Mouse (Mus musculus): ENCODE measurements around the gene Efcab11. TPM values are rescaled to one million over a fixed set of nuclear protein-coding genes. Genes with fewer than 3 reads are reported as not detected.
A peak's percentile ranks its signal among the peaks of the same experiment; 100 is the strongest.

The Efcab11 gene
- 2.8 and 3.6 TPM in 2 replicates for polyA plus RNA-seq (2015; fragmentation: Nextera tagmentation; extraction: Ambion mirVana)

DNA sequence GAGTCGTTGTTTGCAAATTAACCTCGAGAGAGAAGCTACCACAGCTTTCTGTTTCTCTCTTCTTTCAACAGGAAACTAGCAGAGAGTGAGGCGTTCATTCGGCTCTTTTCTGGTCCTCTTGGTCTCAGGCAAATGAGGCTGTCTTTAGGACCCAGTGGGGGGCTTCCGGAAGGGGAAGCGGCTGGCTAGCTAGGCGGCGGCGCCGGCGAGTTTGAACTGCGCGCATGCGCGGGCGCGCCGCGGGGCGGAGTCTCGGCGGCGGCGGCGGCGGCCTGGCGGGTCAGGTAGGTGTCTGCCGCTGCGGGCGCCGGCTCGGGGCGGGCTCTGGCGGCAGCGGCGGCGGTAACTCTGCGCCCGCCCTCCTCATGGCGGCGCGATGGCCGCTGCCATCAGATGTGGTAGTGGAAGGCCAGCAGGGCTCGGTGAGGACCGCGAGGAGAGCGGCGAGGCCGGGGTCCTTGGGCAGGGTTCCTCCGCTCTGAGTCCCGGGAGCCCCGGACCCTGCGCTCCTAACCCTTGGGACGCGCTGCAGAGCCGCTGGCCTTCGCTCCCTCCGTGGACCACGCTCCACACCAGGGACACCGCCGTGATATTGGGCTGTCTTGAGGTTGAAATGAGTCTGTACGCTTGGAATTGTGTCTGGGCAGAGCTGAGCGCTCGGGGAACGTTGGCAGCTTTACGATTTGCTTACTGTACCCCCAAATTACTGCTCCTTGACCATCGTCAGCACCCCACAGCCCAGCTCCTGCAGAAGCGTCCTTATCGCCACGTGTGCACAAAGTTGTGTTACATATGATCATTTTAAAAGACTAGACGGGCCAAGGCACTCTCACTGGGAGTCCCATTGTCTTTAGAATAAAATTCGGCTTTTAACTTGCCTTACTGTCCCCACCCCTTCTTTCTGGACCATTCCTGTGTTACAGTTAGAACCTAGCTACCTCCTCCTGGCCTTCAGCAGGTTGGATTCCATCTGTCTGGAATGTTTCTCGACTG is at the start of gene Efcab11, which contains the start of gene Tdp1:
Gene Efcab11 (minus strand): TSS at position 171 of the 993 bp plus-strand sequence.
Gene Tdp1 (plus strand): TSS at position 249 of the 993 bp plus-strand sequence.
- DNase-seq (ENCODE audit: low spot score) (peak; percentile 96), ATAC-seq (ENCODE audit: low FRiP score, low TSS enrichment) (peak; percentile 92)
- Histone ChIP-seq H3K9ac (ENCODE audit: low read length) (peak within 1 kb of the TSS; percentile 82), H3K4me2 (replicated peaks; ENCODE audit: low read depth) (peak within 1 kb of the TSS; percentile 94), H3K9me3 (ENCODE audit: control insufficient read depth, low read length) (no peaks in the 10 kb centered on the region), H3K27ac (replicated peaks) (peak within 1 kb of the TSS; percentile 77), H3K4me3 (ENCODE audit: low read depth, low read length) (peak within 1 kb of the TSS; percentile 76), H3K36me3 (ENCODE audit: control insufficient read depth, insufficient read depth, low read length) (no peaks in the 10 kb centered on the region), H3K4me1 (replicated peaks; ENCODE audit: control insufficient read depth, insufficient read depth) (no peaks in the 10 kb centered on the region), H3K27me3 (ENCODE audit: control insufficient read depth, insufficient read depth, low read length) (no peaks in the 10 kb centered on the region)
- under 1% methylated on average over 67 of the region's 73 CpGs for WGBS
- TF ChIP-seq CTCF (IDR thresholded peaks at IDR 0.05; ENCODE audit: low read depth), result peak; percentile 28
- TF ChIP-seq EP300 (optimal IDR thresholded peaks at IDR 0.05), result no peak

GRCm38 (mm10) chr12:99933630-99934029 is 49.4 kb upstream of the Efcab11 start:
- no peak overlapping the region for H3K9ac ChIP-seq (ENCODE audit: low read length)
- no peak for DNase-seq (ENCODE audit: low spot score)
- no peaks in the 10 kb centered on the region for H3K9me3 ChIP-seq (ENCODE audit: control insufficient read depth, low read length)
- no peak overlapping the region for H3K27ac ChIP-seq (replicated peaks)
- WGBS, result 78% methylated on average over 3 of the region's 3 CpGs
- TF ChIP-seq EP300 (optimal IDR thresholded peaks at IDR 0.05) (no peak), CTCF (IDR thresholded peaks at IDR 0.05; ENCODE audit: low read depth) (no peak)
- H3K4me1 ChIP-seq (replicated peaks; ENCODE audit: control insufficient read depth, insufficient read depth), result no peaks in the 10 kb centered on the region
- H3K27me3 ChIP-seq (ENCODE audit: control insufficient read depth, insufficient read depth, low read length), result no peaks in the 10 kb centered on the region
- H3K36me3 ChIP-seq (ENCODE audit: control insufficient read depth, insufficient read depth, low read length), result no peaks in the 10 kb centered on the region; the same call in 1 of the 2 replicates
- no peak overlapping the region for H3K4me3 ChIP-seq (ENCODE audit: low read depth, low read length)
- no peak overlapping the region for H3K4me2 ChIP-seq (replicated peaks; ENCODE audit: low read depth)
- ATAC-seq (ENCODE audit: low FRiP score, low TSS enrichment), result no peak

DNA sequence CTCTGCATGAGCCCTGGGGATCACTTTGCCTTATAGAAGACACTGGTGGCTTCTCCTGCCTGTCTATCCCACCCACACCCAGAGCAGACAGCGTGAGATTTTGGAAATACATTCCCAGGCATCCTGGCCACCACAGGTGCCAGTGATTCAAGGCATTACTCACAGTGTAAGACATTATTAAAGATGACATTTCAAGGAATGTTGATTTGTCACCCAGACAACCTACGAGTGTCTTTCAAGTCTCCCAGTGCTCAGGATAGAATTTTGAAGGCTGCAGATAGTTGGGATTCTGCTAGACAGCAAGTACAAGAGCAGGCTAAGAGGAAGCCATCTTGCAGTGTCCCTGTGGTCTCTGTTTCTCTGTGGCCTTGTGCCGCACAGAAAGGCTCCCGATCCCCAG is 48.0 kb upstream of the Efcab11 start:
- 84% methylated on average over 4 of the region's 4 CpGs for WGBS
- Histone ChIP-seq H3K4me1 (replicated peaks; ENCODE audit: control insufficient read depth, insufficient read depth) (no peaks in the 10 kb centered on the region), H3K36me3 (ENCODE audit: control insufficient read depth, insufficient read depth, low read length) (no peaks in the 10 kb centered on the region; the same call in 1 of the 2 replicates), H3K4me2 (replicated peaks; ENCODE audit: low read depth) (no peak overlapping the region), H3K4me3 (ENCODE audit: low read depth, low read length) (no peak overlapping the region), H3K27ac (replicated peaks) (no peak overlapping the region), H3K27me3 (ENCODE audit: control insufficient read depth, insufficient read depth, low read length) (no peaks in the 10 kb centered on the region), H3K9me3 (ENCODE audit: control insufficient read depth, low read length) (no peaks in the 10 kb centered on the region), H3K9ac (ENCODE audit: low read length) (no peak overlapping the region)
- ATAC-seq (ENCODE audit: low FRiP score, low TSS enrichment) (no peak), DNase-seq (ENCODE audit: low spot score) (no peak)
- TF ChIP-seq CTCF (IDR thresholded peaks at IDR 0.05; ENCODE audit: low read depth) (no peak), EP300 (optimal IDR thresholded peaks at IDR 0.05) (no peak)

DNA sequence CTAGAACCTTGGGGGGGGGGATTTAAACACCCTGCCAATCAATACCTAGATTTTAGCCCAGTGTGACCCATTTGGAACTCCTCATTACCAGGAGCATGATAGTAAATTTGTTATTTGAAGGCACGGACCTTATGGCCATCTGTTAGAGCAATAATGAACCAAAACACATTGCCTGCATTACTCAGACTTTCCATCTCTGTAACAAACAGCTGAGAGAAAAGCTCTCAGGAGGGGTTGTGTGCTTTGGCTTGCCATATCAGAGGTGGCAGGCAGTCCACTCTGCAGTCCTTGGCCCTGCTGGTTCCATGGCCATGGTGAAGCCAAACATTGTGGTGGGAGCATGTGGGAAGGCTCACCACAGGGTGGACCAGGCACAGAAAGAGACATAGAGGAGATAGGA is 44.9 kb upstream of the Efcab11 start:
- ATAC-seq (ENCODE audit: low FRiP score, low TSS enrichment), result no peak

GRCm38 (mm10) chr12:99928311-99928710 is 44.1 kb upstream of the Efcab11 start:
- ATAC-seq (ENCODE audit: low FRiP score, low TSS enrichment), result no peak
- no peak for DNase-seq (ENCODE audit: low spot score)
- 89% methylated on average over 7 of the region's 7 CpGs for WGBS
- H3K4me1 ChIP-seq (replicated peaks; ENCODE audit: control insufficient read depth, insufficient read depth), result no peaks in the 10 kb centered on the region
- no peak for TF ChIP-seq EP300 (optimal IDR thresholded peaks at IDR 0.05)
- TF ChIP-seq CTCF (IDR thresholded peaks at IDR 0.05; ENCODE audit: low read depth), result no peak
- H3K9ac ChIP-seq (ENCODE audit: low read length), result no peak overlapping the region
- H3K27ac ChIP-seq (replicated peaks), result no peak overlapping the region
- no peaks in the 10 kb centered on the region for H3K9me3 ChIP-seq (ENCODE audit: control insufficient read depth, low read length)
- H3K4me3 ChIP-seq (ENCODE audit: low read depth, low read length), result no peak overlapping the region
- no peaks in the 10 kb centered on the region for H3K27me3 ChIP-seq (ENCODE audit: control insufficient read depth, insufficient read depth, low read length)
- H3K4me2 ChIP-seq (replicated peaks; ENCODE audit: low read depth), result no peak overlapping the region
- no peaks in the 10 kb centered on the region; the same call in 1 of the 2 replicates for H3K36me3 ChIP-seq (ENCODE audit: control insufficient read depth, insufficient read depth, low read length)

More for the DNA sequence above, 44.9 kb upstream of the Efcab11 start:
- H3K4me2 ChIP-seq (replicated peaks; ENCODE audit: low read depth), result no peak overlapping the region
- H3K4me1 ChIP-seq (replicated peaks; ENCODE audit: control insufficient read depth, insufficient read depth), result no peaks in the 10 kb centered on the region
- H3K36me3 ChIP-seq (ENCODE audit: control insufficient read depth, insufficient read depth, low read length), result no peaks in the 10 kb centered on the region; the same call in 1 of the 2 replicates
- 88% methylated on average over 1 of the region's 1 CpGs for WGBS
- H3K9me3 ChIP-seq (ENCODE audit: control insufficient read depth, low read length), result no peaks in the 10 kb centered on the region
- TF ChIP-seq EP300 (optimal IDR thresholded peaks at IDR 0.05), result no peak
- TF ChIP-seq CTCF (IDR thresholded peaks at IDR 0.05; ENCODE audit: low read depth), result no peak
- H3K4me3 ChIP-seq (ENCODE audit: low read depth, low read length), result no peak overlapping the region
- H3K27me3 ChIP-seq (ENCODE audit: control insufficient read depth, insufficient read depth, low read length), result no peaks in the 10 kb centered on the region
- DNase-seq (ENCODE audit: low spot score), result no peak
- H3K27ac ChIP-seq (replicated peaks), result no peak overlapping the region
- H3K9ac ChIP-seq (ENCODE audit: low read length), result no peak overlapping the region

DNA sequence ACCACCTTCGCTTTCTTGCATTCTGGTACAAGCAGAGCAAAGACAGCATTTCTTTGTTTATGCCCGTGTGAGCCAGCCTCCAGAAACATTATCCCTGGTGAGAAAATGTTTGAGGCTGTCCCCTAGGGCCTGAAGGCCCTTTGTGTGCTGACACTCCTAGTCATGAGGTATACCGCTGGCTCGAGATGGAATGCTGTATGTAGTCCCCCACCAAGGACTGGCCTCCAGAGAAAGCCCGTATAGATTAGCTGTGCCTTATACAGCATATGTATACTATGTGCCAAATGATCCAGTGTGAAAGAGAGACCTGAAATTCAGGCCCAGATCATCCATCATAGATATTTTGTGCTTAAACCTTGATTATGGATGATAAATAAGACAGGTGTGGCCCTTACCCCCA is 39.5 kb upstream of the Efcab11 start:
- WGBS, result 84% methylated on average over 5 of the region's 5 CpGs
- no peak for ATAC-seq (ENCODE audit: low FRiP score, low TSS enrichment)
- H3K4me2 ChIP-seq (replicated peaks; ENCODE audit: low read depth), result no peak overlapping the region

More for the DNA sequence above, 39.5 kb upstream of the Efcab11 start:
- no peaks in the 10 kb centered on the region for H3K9me3 ChIP-seq (ENCODE audit: control insufficient read depth, low read length)
- no peak overlapping the region for H3K27ac ChIP-seq (replicated peaks)
- H3K9ac ChIP-seq (ENCODE audit: low read length), result no peak overlapping the region
- no peak overlapping the region for H3K4me3 ChIP-seq (ENCODE audit: low read depth, low read length)
- H3K4me1 ChIP-seq (replicated peaks; ENCODE audit: control insufficient read depth, insufficient read depth), result no peaks in the 10 kb centered on the region
- DNase-seq (ENCODE audit: low spot score), result no peak
- H3K36me3 ChIP-seq (ENCODE audit: control insufficient read depth, insufficient read depth, low read length), result no peaks in the 10 kb centered on the region; the same call in 1 of the 2 replicates
- TF ChIP-seq EP300 (optimal IDR thresholded peaks at IDR 0.05) (no peak), CTCF (IDR thresholded peaks at IDR 0.05; ENCODE audit: low read depth) (no peak)
- H3K27me3 ChIP-seq (ENCODE audit: control insufficient read depth, insufficient read depth, low read length), result no peaks in the 10 kb centered on the region
